Mouse (Mus musculus): ENCODE measurements at regions not wholly inside any gene's neighbourhood (a gene's known extent, or its start where the extent isn't known, plus 50 kb on each side); places are given as distances from the start of the nearest gene placed in this dataset.

DNA sequence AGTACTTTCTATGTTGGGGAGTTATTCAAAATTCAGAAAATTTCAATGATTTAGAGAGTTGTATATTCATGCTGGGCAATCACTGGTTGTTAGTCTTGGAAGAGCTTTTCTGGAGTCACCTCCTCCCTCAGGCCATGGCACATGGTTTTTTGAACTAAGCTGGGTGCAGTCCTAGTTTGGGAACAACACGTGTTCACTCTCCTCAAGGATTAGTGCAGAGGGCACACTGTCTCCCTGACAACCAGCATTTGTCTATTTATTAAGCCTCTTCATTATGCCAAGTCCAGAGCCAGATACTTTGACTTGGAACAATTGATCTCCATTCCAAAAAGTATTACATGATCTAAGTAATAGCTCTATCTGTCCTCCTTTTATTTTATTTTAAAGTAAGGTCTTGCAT is 256.7 kb upstream of the Plxna2 start:
- no peaks in the 10 kb centered on the region for H3K36me3 ChIP-seq (ENCODE audit: control insufficient read depth)
- H3K9me3 ChIP-seq (ENCODE audit: control insufficient read depth, low read length) = no peaks in the 10 kb centered on the region
- no peak for TF ChIP-seq GATA1 (IDR thresholded peaks at IDR 0.05; ENCODE audit: low read length)
- no peaks in the 10 kb centered on the region for H3K27me3 ChIP-seq (ENCODE audit: control insufficient read depth)
- no peaks in the 10 kb centered on the region for H3K4me1 ChIP-seq (ENCODE audit: control insufficient read depth)
- H3K4me3 ChIP-seq (replicated peaks) = no peak overlapping the region

DNA sequence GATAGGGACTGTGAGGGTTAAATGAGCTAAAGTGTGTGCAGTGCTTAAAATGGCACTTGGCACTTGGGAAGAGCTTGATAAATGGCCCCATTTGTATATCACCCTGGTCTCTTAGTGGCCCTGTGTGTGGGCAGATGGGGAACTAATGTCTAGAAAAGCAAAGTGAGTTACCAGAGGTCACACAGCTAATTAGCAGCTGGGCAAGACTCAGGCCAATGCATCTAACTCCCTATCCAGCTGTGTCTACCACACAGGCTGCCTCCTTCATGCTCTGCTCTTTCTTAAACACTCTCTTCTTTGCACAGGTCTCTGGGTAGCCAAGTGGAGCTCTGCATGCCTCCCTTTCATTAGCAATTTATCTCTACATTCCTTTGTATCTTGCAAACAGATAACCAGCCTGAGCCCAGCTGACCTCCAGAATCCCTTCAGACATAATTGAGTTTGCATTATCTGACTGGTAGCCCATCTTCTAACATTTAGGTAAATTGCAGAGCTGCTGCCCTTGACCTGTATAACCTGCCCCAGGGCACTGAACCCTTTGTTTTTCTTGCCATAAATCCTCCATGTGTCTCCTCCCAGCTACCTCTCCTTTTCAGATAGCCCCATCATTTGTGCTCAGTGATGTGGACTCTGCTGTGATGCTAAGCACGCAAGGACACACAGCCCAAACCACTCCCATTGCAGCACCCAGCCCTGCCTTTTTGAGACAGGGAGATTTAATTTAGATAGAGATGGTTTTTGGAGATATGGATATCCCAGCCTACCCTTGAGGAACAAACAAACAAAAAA is 263.5 kb upstream of the Plxna2 start:
- no peaks in the 10 kb centered on the region for H3K9me3 ChIP-seq (ENCODE audit: control insufficient read depth, low read length)
- no peaks in the 10 kb centered on the region for H3K4me1 ChIP-seq (ENCODE audit: control insufficient read depth)
- H3K4me3 ChIP-seq (replicated peaks) = no peak overlapping the region
- no peaks in the 10 kb centered on the region for H3K36me3 ChIP-seq (ENCODE audit: control insufficient read depth)
- no peaks in the 10 kb centered on the region for H3K27me3 ChIP-seq (ENCODE audit: control insufficient read depth)
- TF ChIP-seq TAL1 (IDR thresholded peaks at IDR 0.05; ENCODE audit: low read length) (no peak), GATA1 (IDR thresholded peaks at IDR 0.05; ENCODE audit: low read length) (no peak)

DNA sequence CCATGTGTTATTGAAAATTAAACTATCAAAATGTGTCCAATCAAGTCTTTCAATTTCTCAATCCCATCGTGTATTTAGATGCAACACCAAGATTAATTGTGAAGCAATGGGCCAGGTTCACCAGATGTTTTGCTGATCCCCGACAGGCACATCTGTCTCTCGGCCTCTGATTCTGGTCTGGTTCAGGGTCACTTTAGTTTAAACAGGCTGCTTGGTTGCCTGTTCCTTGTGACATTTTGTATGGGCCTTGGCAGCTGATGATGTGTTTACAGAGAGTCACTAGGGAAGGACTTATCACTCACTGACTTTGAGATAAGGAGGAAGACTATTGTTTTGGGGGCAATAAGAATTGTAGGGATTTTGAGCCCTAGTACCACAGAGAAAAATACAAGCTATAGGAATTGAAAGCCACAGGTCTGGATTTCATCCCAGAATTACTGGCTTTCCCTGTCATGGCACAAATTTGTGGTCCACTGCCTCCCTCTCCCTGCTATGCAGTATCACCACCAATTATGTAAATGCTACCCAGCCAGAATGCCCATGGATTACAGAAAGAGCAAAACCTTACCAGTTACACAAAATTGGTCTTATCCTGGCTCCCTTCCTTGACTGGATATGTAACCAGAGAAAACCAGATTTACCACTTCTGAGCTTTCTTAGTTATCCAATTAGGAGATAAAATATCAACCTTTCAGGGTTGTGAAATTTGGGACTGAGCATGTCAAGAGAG is 272.5 kb upstream of the Plxna2 start:
- no peaks in the 10 kb centered on the region for H3K36me3 ChIP-seq (ENCODE audit: control insufficient read depth)
- no peaks in the 10 kb centered on the region for H3K27me3 ChIP-seq (ENCODE audit: control insufficient read depth)
- no peaks in the 10 kb centered on the region; the same call in 1 of the 2 replicates for H3K9me3 ChIP-seq (ENCODE audit: control insufficient read depth, low read length)
- H3K4me1 ChIP-seq (ENCODE audit: control insufficient read depth) = no peaks in the 10 kb centered on the region
- H3K4me3 ChIP-seq (replicated peaks) = no peak overlapping the region
- no peak for TF ChIP-seq GATA1 (IDR thresholded peaks at IDR 0.05; ENCODE audit: low read length)

DNA sequence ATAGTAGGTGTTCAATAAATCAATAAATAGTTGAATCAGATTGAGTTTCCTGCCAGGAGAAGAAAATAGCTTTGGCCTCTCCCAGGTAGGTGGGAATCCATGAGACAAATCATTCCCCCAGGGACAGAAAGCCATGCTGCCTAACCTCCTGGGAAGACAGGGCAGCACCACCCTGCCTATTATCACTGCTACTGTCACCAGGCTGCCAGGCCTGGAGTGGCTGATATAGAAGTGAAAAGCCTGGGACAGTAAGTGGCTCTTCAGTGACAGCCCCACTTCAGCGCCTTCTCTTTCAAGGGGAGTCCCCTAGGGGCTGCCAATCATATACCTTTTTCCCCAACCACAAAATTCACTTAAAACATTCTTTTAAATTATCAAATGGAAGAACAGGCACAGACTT is 275.4 kb upstream of the Plxna2 start:
- no peak for TF ChIP-seq GATA1 (IDR thresholded peaks at IDR 0.05; ENCODE audit: low read length)
- no peak for TF ChIP-seq TAL1 (IDR thresholded peaks at IDR 0.05; ENCODE audit: low read length)
- H3K9me3 ChIP-seq (ENCODE audit: control insufficient read depth, low read length) = no peaks in the 10 kb centered on the region; the same call in 1 of the 2 replicates
- H3K36me3 ChIP-seq (ENCODE audit: control insufficient read depth) = no peaks in the 10 kb centered on the region
- H3K27me3 ChIP-seq (ENCODE audit: control insufficient read depth) = no peaks in the 10 kb centered on the region
- no peaks in the 10 kb centered on the region for H3K4me1 ChIP-seq (ENCODE audit: control insufficient read depth)
- no peak overlapping the region for H3K4me3 ChIP-seq (replicated peaks)

GRCm38 (mm10) chr1:194341758-194342157 is 276.3 kb upstream of the Plxna2 start:
- H3K9me3 ChIP-seq (ENCODE audit: control insufficient read depth, low read length) = no peaks in the 10 kb centered on the region; the same call in 1 of the 2 replicates
- TF ChIP-seq GATA1 (IDR thresholded peaks at IDR 0.05; ENCODE audit: low read length) (no peak), TAL1 (IDR thresholded peaks at IDR 0.05; ENCODE audit: low read length) (no peak)
- H3K4me3 ChIP-seq (replicated peaks) = no peak overlapping the region
- H3K36me3 ChIP-seq (ENCODE audit: control insufficient read depth) = no peaks in the 10 kb centered on the region
- no peaks in the 10 kb centered on the region for H3K4me1 ChIP-seq (ENCODE audit: control insufficient read depth)
- no peaks in the 10 kb centered on the region for H3K27me3 ChIP-seq (ENCODE audit: control insufficient read depth)

DNA sequence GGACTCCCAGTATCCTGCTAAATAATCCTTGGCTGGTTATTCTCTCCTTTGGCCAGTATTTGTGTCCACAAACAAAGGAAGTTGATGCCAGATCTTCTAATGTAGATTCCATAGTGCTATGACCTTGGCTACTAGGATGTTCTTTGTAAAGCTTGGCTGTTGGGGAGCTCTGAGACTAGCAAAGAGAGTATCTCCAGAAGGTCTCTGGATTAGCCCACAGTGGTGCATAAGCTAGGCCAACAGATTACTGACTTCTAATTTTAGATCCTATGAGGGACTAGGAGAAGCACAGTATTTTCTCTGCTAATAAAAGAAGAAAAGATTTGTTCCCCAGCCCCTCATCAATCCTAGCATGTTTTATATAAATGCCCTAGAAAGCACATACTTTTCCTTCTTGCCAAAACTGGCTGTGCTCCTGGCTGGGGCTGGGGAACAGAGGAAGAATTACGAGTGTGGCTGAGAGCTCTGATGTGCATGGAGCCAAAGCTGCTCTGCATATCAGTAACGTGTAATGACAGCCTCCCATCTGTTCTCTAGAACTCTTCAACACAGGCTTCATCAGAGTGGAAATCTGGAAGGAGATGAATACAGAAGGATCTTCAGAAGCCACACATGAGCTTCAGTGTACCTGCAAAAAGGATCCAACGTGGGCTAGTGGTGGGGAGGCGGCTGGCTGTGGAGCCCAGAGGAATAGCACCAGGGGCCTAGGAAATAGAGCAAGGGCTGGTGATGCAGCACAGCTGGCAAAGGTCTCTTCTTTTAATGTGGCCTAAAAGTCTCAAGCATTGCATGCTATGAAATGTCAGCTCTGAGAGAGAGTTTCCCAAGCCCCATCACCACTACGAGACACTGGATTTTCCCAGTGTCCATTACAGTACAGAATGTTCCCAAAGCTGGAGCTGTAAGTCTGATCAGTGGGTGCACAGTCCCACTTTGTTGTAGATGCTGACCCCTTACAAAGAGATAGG is 283.0 kb upstream of the Plxna2 start:
- H3K27me3 ChIP-seq (ENCODE audit: control insufficient read depth) = no peaks in the 10 kb centered on the region
- TF ChIP-seq GATA1 (IDR thresholded peaks at IDR 0.05; ENCODE audit: low read length) (no peak), TAL1 (IDR thresholded peaks at IDR 0.05; ENCODE audit: low read length) (no peak)
- no peaks in the 10 kb centered on the region for H3K36me3 ChIP-seq (ENCODE audit: control insufficient read depth)
- H3K9me3 ChIP-seq (ENCODE audit: control insufficient read depth, low read length) = no peaks in the 10 kb centered on the region
- H3K4me1 ChIP-seq (ENCODE audit: control insufficient read depth) = no peaks in the 10 kb centered on the region
- no peak overlapping the region for H3K4me3 ChIP-seq (replicated peaks)

- Histone ChIP-seq H3K36me3 (ENCODE audit: control insufficient read depth) (no peaks in the 10 kb centered on the region), H3K4me3 (replicated peaks) (no peak overlapping the region), H3K4me1 (ENCODE audit: control insufficient read depth) (no peaks in the 10 kb centered on the region), H3K27me3 (ENCODE audit: control insufficient read depth) (no peaks in the 10 kb centered on the region), H3K9me3 (ENCODE audit: control insufficient read depth, low read length) (no peaks in the 10 kb centered on the region)
- TF ChIP-seq GATA1 (IDR thresholded peaks at IDR 0.05; ENCODE audit: low read length) = no peak
- TF ChIP-seq TAL1 (IDR thresholded peaks at IDR 0.05; ENCODE audit: low read length) = no peak
These were observed 285.4 kb upstream of the Plxna2 start for GRCm38 (mm10) chr1:194332639-194333038.

DNA sequence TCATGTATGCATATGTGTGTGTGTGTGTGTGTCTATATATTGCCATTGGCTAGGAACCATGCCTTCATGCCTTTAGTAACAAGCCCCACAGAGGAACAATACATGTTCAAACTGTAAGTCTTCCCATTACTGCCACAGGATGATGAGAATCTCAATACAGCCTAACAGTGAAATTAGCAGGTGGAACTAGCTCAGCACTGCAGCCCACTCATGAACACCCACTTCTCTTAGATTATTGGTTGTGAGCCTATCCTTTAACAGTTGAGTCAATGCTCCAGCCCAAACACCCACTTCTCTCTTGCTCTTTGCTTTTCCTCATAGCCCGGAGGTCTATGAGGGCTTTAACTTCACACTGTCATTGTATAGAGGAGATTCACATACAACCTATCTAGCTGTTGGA is 287.5 kb upstream of the Plxna2 start:
- Histone ChIP-seq H3K27me3 (ENCODE audit: control insufficient read depth) (no peaks in the 10 kb centered on the region), H3K36me3 (ENCODE audit: control insufficient read depth) (no peaks in the 10 kb centered on the region), H3K4me3 (replicated peaks) (no peak overlapping the region), H3K9me3 (ENCODE audit: control insufficient read depth, low read length) (no peaks in the 10 kb centered on the region), H3K4me1 (ENCODE audit: control insufficient read depth) (no peaks in the 10 kb centered on the region)
- no peak for TF ChIP-seq TAL1 (IDR thresholded peaks at IDR 0.05; ENCODE audit: low read length)
- no peak for TF ChIP-seq GATA1 (IDR thresholded peaks at IDR 0.05; ENCODE audit: low read length)
